Mouse (Mus musculus) spleen, adult 10 weeks (tissue): Measurements from ENCODE around the gene Arhgdib. TPM values are rescaled to one million over a fixed set of nuclear protein-coding genes. Genes with fewer than 3 reads are reported as not detected.

Experiments used
- polyA plus RNA-seq: library from polyadenylated mRNA; stranded (reverse); fragments of 350-450 nt; fragmentation: Illumina TruSeq; extraction: RNeasy Lipid Tissue Mini Kit (QIAGEN cat#74804); gene quantifications from one replicate; pipeline ENCODE4 v1.2.3, GENCODE M21; 2015; ENCODE audit warnings: low replicate concordance; ENCODE audit not compliant: insufficient read depth

Gene Arhgdib
- 1,348 TPM for polyA plus RNA-seq

GRCm38 (mm10) chr6:136941051-136942021 lies at the start of gene Arhgdib:
Gene Arhgdib (minus strand): TSS chr6:136941899.

GRCm38 (mm10) chr6:136923532-136923931 lies 18.2 kb downstream of the Arhgdib start, which contains the start of gene Pde6h:
Gene Pde6h (plus strand): TSS chr6:136923832.

GRCm38 (mm10) chr6:136922080-136922479 lies 19.6 kb downstream of the Arhgdib start, which contains the start of gene Erp27:
Gene Erp27 (minus strand): TSS chr6:136922180.

GRCm38 (mm10) chr6:136875670-136876069 lies 66.0 kb downstream of the Arhgdib start, which contains the start of gene Mgp:
Gene Mgp (minus strand): TSS chr6:136875823.

Other genes starting within 250 kb of the Arhgdib start
- 0.39 TPM for gene Gucy2c, start 160.1 kb downstream of the Arhgdib start, polyA plus RNA-seq
- gene Hist4h4, start 137.5 kb downstream of the Arhgdib start, polyA plus RNA-seq, result 0.28 TPM
- gene H2afj, start 133.7 kb downstream of the Arhgdib start, polyA plus RNA-seq, result 22.0 TPM
- 2.9 TPM for gene BC049715, start 114.3 kb downstream of the Arhgdib start, polyA plus RNA-seq
- gene Wbp11, start 113.7 kb downstream of the Arhgdib start, polyA plus RNA-seq, result 73.6 TPM
- gene Smco3, start 106.4 kb downstream of the Arhgdib start, polyA plus RNA-seq, result not detected
- gene Art4, start 84.2 kb downstream of the Arhgdib start, polyA plus RNA-seq, result 8.5 TPM
- gene Mgp, start 66.1 kb downstream of the Arhgdib start, polyA plus RNA-seq, result 31.9 TPM
- 8.9 TPM for gene Erp27, start 19.7 kb downstream of the Arhgdib start, polyA plus RNA-seq
- not detected for gene Pde6h, start 18.1 kb downstream of the Arhgdib start, polyA plus RNA-seq
- 0.14 TPM for gene Rerg, start 228.6 kb upstream of the Arhgdib start, polyA plus RNA-seq